Mouse (Mus musculus) hematopoietic stem cell, adult 5-6 weeks (primary cell): ENCODE results near the gene Xpo5. TPM values are rescaled to one million over a fixed set of nuclear protein-coding genes. Genes with fewer than 3 reads are reported as not detected.
A peak's percentile ranks its signal among the peaks of the same experiment; 100 is the strongest.

Source experiments
- ATAC-seq, 2 experiments: fragments of 125-278 bp in 1 of 2; replicated peaks in 1 of 2; 2 replicates each; pipeline ENCODE4 v1.8.0; 2016 to 2017; ENCODE audit warnings: inconsistent platforms in 2 of 2, mild to moderate bottlenecking in 2 of 2, moderate number of reproducible peaks in 2 of 2, low read depth in 1 of 2, moderate TSS enrichment in 1 of 2; ENCODE audit not compliant: low FRiP score in 2 of 2, poor library complexity in 2 of 2, severe bottlenecking in 2 of 2, insufficient read depth in 1 of 2, low TSS enrichment in 1 of 2
- total RNA-seq: library from RNA; stranded (forward); fragments of 172-1452, 232-1000 nt; gene quantifications from 2 replicates; pipeline ENCODE4 v1.2.3, GENCODE M21; 2017

Xpo5 gene
- total RNA-seq, 1 experiment from 2014 or later, result 52.8 TPM

GRCm38 (mm10) chr17:46247512-46248188 lies 45.1 kb downstream of the Xpo5 start, which contains the start of the genes Polr1c and Yipf3:
TSS of gene Polr1c (minus strand) at chr17:46248054.
TSS of gene Yipf3 (plus strand) at chr17:46248080.
- peak; percentile 92 to 93 for ATAC-seq

GRCm38 (mm10) chr17:46248189-46248522 lies 45.6 kb downstream of the Xpo5 start:
- peak in 1 of 2 experiments; percentile 13; a peak in 1 of 4 replicates for ATAC-seq

- ATAC-seq, result no peak
Observed at GRCm38 (mm10) chr17:46251174-46251573, 48.6 kb downstream of the Xpo5 start.

- no peak for ATAC-seq
Observed at GRCm38 (mm10) chr17:46252571-46253451, 50.2 kb downstream of the Xpo5 start.

- peak; percentile 57 to 69; a peak in 3 of 4 replicates for ATAC-seq
Observed at GRCm38 (mm10) chr17:46253452-46254084, 51.0 kb downstream of the Xpo5 start, which contains the start of gene Lrrc73. TSS of gene Lrrc73 (plus strand) at chr17:46253531.

GRCm38 (mm10) chr17:46254106-46254505 lies 51.5 kb downstream of the Xpo5 start:
- ATAC-seq, result no peak

GRCm38 (mm10) chr17:46255147-46255546 lies 52.6 kb downstream of the Xpo5 start:
- no peak for ATAC-seq

GRCm38 (mm10) chr17:46258279-46259053 lies 55.9 kb downstream of the Xpo5 start:
- ATAC-seq, result no peak

- no peak for ATAC-seq
Observed at GRCm38 (mm10) chr17:46259675-46260074, 57.1 kb downstream of the Xpo5 start.

- no peak for ATAC-seq
Observed at GRCm38 (mm10) chr17:46262201-46262694, 59.7 kb downstream of the Xpo5 start.

GRCm38 (mm10) chr17:46265502-46265901 lies 62.9 kb downstream of the Xpo5 start:
- ATAC-seq, result no peak

GRCm38 (mm10) chr17:46265918-46266618 lies 63.5 kb downstream of the Xpo5 start:
- peak; percentile 63 to 78; a peak in 3 of 4 replicates for ATAC-seq

- no peak for ATAC-seq
Observed at GRCm38 (mm10) chr17:46266986-46267385, 64.4 kb downstream of the Xpo5 start.

- ATAC-seq, result no peak
Observed at GRCm38 (mm10) chr17:46267511-46267910, 64.9 kb downstream of the Xpo5 start.

GRCm38 (mm10) chr17:46268026-46268720 lies 65.6 kb downstream of the Xpo5 start:
- no peak for ATAC-seq
